Mouse (Mus musculus) brain, embryonic 14.5 days (tissue): ENCODE measurements around the gene Ttc13. TPM values are rescaled to one million over a fixed set of nuclear protein-coding genes. Genes with fewer than 3 reads are reported as not detected.

Experiments used
- DNase-seq: peaks from one replicate; pipeline ENCODE4 v3.0.0-alpha.2; 2011; ENCODE audit warnings: low read depth
- CTCF ChIP-seq: fragments of 200-500 bp; IDR thresholded peaks from 2 replicates; pipeline ENCODE4 v1.5.1; 2012; ENCODE audit warnings: inconsistent platforms, mild to moderate bottlenecking, moderate library complexity, borderline replicate concordance; ENCODE audit not compliant: insufficient read depth, insufficient read length; ENCODE audit errors: extremely low read depth
- POLR2A ChIP-seq: fragments of 200-500 bp; IDR thresholded peaks from 2 replicates; pipeline ENCODE4 v1.6.1; 2012; ENCODE audit warnings: mild to moderate bottlenecking, inconsistent platforms, borderline replicate concordance; ENCODE audit not compliant: poor library complexity, insufficient read depth, insufficient read length, severe bottlenecking; ENCODE audit errors: extremely low read depth
- polyA plus RNA-seq: library from polyadenylated mRNA; depleted of rRNA; stranded (reverse); fragments of >200 nt; gene quantifications from 2 replicates; pipeline ENCODE4 v1.2.3, GENCODE M21; 2012

Gene Ttc13
- polyA plus RNA-seq, 1 experiment: 57.0 TPM

DNA sequence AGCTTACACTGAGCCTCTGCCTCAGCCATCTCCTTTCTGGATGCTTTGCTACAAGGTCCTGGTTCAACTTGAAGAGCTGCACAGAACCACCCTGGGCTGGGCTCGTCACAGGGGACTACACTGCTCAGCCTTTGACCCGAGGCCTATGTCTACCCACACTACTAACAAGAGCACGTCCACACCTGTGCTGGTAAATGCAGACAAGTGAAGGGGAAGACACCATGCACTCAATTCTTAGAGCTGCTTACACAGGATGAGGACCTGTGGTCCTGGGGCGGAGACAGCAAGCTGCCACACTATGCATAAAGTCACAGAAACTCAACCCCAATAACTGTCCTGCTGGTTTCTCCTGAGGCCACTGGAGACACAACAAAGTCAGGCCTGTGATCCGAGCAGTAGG is 21.5 kb downstream of the Ttc13 start:
- no peak for DNase-seq
- TF ChIP-seq POLR2A (no peak), CTCF (no peak)

DNA sequence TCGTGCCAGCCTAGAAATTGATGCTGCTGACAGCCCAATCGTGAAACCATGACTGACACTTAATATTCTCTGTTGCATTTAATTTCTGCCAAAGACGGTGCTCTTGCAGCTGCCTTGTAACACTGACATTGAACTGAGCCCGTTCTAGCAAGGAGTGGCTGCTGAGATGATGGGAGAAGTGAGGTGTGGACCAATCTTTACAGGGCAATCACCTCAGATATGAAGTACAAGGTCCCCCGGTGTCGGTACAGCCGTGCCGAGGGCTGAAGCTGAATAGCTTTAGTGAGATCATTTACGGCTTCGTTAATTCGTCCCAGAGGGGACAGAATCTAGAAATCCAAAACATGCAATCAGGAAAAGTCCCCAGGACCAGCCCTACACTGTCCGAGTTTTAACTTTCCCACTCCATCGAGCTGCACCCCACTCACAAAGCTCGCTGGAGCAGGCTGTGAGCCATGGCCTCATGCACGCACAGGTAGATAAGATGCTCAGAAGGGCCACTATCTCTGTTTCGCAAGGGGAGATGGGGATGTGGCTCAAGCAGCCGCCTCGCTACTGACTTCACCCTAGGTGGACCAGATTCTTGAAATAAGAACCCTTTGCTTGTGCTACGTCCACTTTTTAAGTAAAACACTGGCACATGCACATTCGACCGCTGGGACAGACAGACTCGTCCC is 26.2 kb downstream of the Ttc13 start:
- TF ChIP-seq POLR2A: no peak
- no peak for TF ChIP-seq CTCF
- no peak for DNase-seq

DNA sequence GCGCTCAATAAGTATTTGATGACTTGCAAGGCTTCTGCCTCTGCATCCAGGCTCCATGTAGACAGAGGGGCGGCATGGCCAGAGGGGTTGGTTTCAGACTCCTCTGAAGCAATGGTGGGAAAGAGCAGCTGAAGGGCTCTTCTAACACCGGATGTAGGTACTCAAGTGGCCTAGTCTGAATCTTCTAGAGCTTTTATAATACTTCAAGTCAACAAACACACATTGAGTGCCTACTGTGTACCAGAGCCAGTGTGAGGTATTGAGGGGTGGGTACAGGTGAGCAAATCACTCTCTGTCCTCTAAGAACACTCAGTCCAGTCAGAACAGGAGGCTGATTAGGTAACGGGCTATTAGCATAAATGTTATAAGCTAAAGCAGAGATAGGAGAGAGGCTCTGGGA is 30.1 kb downstream of the Ttc13 start:
- no peak for DNase-seq
- no peak for TF ChIP-seq POLR2A
- TF ChIP-seq CTCF: no peak

DNA sequence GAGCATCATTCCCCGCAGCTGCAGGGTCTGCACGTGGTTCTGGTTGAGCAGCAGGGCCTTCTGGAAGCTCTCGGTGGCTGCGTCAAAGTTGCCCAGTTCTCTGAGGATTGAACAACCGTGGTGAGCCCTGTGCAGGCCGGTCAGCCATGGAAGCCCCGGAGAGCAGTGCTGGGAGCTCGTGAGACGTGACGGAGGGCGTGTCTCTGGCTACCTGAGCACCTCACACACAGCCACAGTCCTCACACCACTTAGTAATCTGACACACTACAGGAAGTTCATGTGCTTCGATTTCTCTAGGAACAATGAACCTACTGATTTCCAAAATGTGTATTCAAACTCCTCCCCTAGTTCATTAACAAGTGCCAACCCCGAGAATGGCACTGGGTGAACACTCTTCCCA is 32.9 kb downstream of the Ttc13 start:
- no peak for DNase-seq
- TF ChIP-seq POLR2A: no peak
- no peak for TF ChIP-seq CTCF

DNA sequence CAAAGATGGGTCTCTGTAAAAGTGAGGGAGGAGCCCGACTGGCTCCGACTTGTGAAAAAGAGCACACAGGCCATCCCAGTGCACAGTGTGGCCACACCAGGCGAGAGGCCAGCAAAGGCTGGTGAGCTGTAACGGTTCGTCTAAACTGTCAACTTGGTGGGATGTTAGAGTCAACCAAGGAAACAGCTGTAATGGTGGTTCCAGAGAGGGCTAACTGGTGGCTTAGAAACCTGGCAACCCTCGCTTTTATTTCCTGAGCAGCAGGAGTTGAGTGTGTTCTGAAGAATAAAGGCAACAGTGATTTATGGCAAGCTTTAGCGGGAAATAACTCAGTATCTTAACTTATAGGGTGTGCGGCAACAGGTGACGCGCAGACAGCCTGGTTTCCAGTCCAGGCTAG is 39.6 kb downstream of the Ttc13 start:
- TF ChIP-seq CTCF: no peak
- TF ChIP-seq POLR2A: no peak
- no peak for DNase-seq

DNA sequence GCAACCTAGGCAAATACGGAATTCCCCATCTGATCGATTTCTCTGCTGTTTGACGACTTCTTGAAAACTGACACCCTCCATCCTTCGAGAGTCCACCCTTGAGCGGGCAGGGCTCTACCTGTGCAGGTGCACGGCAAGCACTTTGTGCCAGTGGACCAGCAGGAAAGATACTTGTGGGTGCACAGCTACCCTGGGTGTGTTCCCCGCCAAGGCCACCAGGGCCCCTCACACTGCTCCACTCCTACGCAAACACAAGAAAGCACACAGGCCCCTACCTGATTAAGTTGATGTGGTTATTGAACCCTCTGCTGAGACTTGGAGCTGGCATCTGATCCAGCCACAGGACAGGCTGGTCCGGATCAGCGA is 40.0 kb downstream of the Ttc13 start:
- TF ChIP-seq CTCF (no peak), POLR2A (no peak)
- no peak for DNase-seq

DNA sequence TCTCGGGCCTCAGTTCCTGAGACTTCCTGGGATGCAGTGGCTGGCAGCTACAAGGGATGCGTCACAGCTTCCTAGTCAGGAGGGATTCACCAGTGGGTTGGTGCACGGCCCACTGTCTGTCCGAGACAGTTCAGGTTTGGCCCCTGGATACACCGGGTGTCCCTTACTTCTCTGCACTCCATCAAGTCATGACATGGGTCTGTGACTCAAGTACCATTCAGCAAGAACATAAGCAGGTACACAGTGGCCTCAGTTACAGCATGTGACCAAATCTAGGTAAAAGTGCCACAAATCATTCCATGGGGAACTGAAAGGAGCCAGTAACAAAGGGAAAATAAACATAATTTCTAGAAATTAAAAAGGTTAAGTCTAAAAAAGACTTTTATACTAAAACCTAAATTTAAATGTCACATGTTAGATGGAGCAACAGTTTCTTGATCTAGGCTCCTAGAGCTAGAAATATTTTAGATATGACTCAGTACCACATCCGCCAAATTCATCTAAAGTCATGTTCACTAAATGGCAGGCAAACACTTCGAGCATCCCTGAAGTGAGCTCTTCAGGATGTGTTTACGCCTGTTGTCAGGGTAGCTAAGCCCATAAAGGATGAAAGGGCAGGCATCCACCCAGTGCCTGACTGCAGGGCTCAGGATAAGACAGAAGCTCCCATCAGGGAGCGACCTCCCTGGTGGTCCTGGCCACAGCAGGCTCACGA is 40.5 kb downstream of the Ttc13 start:
- no peak for DNase-seq

DNA sequence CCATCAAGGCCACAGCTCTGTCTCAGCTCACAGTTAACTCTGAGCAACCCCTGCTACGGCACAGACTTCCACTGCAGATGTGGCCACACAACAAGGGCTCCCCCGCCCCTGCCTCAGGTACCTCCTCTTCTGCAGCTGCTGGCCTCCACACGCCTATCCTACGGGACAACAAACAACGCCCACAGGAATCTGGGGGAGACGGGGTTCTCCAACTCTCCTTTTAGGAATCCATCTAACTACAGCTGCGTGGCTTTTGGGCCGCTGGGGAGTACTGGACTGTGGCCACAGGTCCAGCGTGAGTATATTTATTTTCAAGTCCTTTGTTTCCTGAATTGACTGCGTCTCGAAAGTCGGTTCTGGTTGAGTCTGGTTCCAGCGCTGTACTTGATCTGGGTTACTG is 43.5 kb downstream of the Ttc13 start:
- TF ChIP-seq CTCF: no peak
- no peak for TF ChIP-seq POLR2A
- no peak for DNase-seq

More for the DNA sequence above, 40.5 kb downstream of the Ttc13 start:
- TF ChIP-seq CTCF: no peak
- TF ChIP-seq POLR2A: no peak

DNA sequence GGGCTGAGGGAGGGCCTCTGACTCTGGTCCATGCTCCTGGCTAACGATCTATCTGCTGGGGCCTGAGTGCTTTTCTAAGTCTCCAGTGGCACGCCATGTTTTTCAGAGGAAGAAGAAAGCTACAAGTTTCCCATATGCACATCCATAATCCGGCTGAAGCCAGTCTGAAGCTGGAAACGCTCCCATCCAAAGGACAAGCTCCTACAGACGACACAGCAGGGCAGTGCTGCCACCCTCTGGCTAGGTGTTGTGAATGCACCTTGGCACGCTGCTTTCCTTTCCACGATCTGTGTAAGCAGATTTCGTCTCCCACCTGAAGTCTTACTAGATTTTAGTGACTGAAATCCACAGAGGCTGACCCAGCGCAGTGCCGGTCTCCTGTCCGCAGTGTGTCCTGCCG is 44.3 kb downstream of the Ttc13 start:
- TF ChIP-seq CTCF (peak; percentile 98), POLR2A (no peak)

DNA sequence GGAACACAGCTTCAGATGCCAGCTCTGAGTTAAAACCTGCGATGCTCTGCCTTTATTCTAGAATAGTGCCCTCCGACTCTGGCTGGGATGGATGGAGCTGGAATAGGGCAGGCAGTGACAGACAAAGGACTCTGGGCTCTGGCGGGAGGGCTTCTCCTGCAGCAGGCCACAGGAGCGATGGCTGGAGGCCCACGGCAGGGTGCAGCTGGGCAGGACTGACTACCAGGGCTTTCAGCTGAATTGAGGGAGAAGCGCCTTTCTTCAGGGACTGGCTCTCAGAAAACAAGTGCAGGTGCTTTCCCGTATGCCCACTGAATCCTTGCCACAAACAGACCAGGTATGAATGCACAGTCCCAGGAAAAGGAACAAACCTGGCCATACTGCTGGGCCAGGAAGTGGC is 44.7 kb downstream of the Ttc13 start:
- peak; percentile 12 for DNase-seq
- TF ChIP-seq POLR2A: no peak
- no peak for TF ChIP-seq CTCF

More for the DNA sequence above, 44.3 kb downstream of the Ttc13 start:
- DNase-seq: peak; percentile 97

DNA sequence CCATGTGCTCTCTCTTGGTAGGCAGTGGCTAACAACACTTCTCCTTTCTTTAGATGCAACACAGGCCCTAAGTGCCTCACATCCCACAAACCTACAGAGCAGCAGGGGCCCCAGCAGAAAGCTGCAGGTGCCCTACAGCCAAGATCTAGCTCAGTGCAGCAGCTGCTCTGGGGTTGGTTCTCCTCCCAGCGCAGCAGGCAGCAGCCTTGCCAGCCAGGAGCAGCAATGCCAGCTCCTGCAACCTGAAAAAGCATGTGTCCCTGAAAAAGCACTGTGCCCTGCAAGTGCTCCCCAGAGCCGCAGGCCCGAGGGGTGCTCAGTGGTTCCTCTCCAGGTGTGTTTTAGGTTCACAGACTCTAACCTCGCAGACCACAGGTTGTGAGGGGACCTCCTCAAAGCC is 45.1 kb downstream of the Ttc13 start:
- peak; percentile 7 for DNase-seq
- TF ChIP-seq CTCF (no peak), POLR2A (no peak)

DNA sequence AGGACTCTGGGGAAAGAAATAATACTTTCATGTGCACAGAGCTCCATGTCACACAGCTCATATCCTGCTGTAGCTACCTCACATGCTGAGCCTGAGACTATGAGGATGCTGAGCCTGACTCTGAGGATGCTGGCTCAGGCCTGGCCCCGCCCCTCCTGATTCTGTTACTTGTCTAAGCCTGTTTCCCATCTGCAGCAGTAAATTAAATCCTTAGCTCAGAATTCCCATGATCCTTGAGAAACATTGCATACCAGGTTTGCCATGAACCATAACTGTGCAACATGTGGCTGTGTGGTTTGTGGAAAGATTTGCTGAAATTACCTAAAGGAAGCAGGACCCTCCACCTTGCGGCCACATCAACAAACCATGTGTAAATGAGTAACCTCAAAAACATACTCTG is 49.4 kb downstream of the Ttc13 start:
- DNase-seq: no peak
- TF ChIP-seq CTCF: no peak
- no peak for TF ChIP-seq POLR2A
